Mouse (Mus musculus): Measurements from ENCODE around the gene Scn10a. TPM values are rescaled to one million over a fixed set of nuclear protein-coding genes. Genes with fewer than 3 reads are reported as not detected.

Scn10a gene
- polyA plus RNA-seq, 1 experiment from 2014 or later: 0.03 TPM

GRCm38 (mm10) chr9:119728412-119729097 is 9.4 kb upstream of the Scn10a start:
- no peak overlapping the region for H3K27ac ChIP-seq (ENCODE audit: low read depth, low read length)
- H3K4me2 ChIP-seq (ENCODE audit: low read depth, low read length): no peak overlapping the region

GRCm38 (mm10) chr9:119726990-119727389 is 7.9 kb upstream of the Scn10a start:
- WGBS: 97% methylated on average over 4 of the region's 4 CpGs
- H3K4me3 ChIP-seq (ENCODE audit: low read depth, low read length): no peak overlapping the region
- H3K27me3 ChIP-seq (ENCODE audit: control insufficient read depth, insufficient read depth, low read length): no peaks in the 10 kb centered on the region

More at GRCm38 (mm10) chr9:119728412-119729097, 9.4 kb upstream of the Scn10a start:
- H3K4me1 ChIP-seq (ENCODE audit: control insufficient read depth, insufficient read depth, low read length): no peaks in the 10 kb centered on the region
- no peak overlapping the region for H3K9ac ChIP-seq (replicated peaks; ENCODE audit: low read depth, low read length)
- no peaks in the 10 kb centered on the region for H3K9me3 ChIP-seq (ENCODE audit: control insufficient read depth, low read length)
- ATAC-seq (ENCODE audit: low read depth): no peak
- no peaks in the 10 kb centered on the region for H3K36me3 ChIP-seq (ENCODE audit: control insufficient read depth, insufficient read depth, low read length)
- WGBS: 94% methylated on average over 11 of the region's 11 CpGs
- H3K4me3 ChIP-seq (ENCODE audit: low read depth, low read length): no peak overlapping the region
- no peaks in the 10 kb centered on the region for H3K27me3 ChIP-seq (ENCODE audit: control insufficient read depth, insufficient read depth, low read length)

GRCm38 (mm10) chr9:119725293-119725862 is 6.3 kb upstream of the Scn10a start:
- no peak overlapping the region for H3K4me3 ChIP-seq (ENCODE audit: low read depth, low read length)
- ATAC-seq (ENCODE audit: low read depth): no peak
- no peaks in the 10 kb centered on the region for H3K9me3 ChIP-seq (ENCODE audit: control insufficient read depth, low read length)
- no peak overlapping the region for H3K27ac ChIP-seq (ENCODE audit: low read depth, low read length)
- 67% methylated on average over 6 of the region's 6 CpGs for WGBS
- H3K4me2 ChIP-seq (ENCODE audit: low read depth, low read length): no peak overlapping the region
- no peaks in the 10 kb centered on the region for H3K4me1 ChIP-seq (ENCODE audit: control insufficient read depth, insufficient read depth, low read length)
- no peaks in the 10 kb centered on the region for H3K36me3 ChIP-seq (ENCODE audit: control insufficient read depth, insufficient read depth, low read length)
- no peak overlapping the region for H3K9ac ChIP-seq (replicated peaks; ENCODE audit: low read depth, low read length)
- no peaks in the 10 kb centered on the region for H3K27me3 ChIP-seq (ENCODE audit: control insufficient read depth, insufficient read depth, low read length)

More at GRCm38 (mm10) chr9:119726990-119727389, 7.9 kb upstream of the Scn10a start:
- H3K9me3 ChIP-seq (ENCODE audit: control insufficient read depth, low read length): no peaks in the 10 kb centered on the region
- H3K36me3 ChIP-seq (ENCODE audit: control insufficient read depth, insufficient read depth, low read length): no peaks in the 10 kb centered on the region
- no peak overlapping the region for H3K27ac ChIP-seq (ENCODE audit: low read depth, low read length)
- no peak overlapping the region for H3K4me2 ChIP-seq (ENCODE audit: low read depth, low read length)
- ATAC-seq (ENCODE audit: low read depth): no peak
- H3K9ac ChIP-seq (replicated peaks; ENCODE audit: low read depth, low read length): no peak overlapping the region
- H3K4me1 ChIP-seq (ENCODE audit: control insufficient read depth, insufficient read depth, low read length): no peaks in the 10 kb centered on the region

- H3K4me3 ChIP-seq (ENCODE audit: low read depth, low read length): no peak overlapping the region
Measured at GRCm38 (mm10) chr9:119706700-119707099, 12.4 kb downstream of the Scn10a start.

DNA sequence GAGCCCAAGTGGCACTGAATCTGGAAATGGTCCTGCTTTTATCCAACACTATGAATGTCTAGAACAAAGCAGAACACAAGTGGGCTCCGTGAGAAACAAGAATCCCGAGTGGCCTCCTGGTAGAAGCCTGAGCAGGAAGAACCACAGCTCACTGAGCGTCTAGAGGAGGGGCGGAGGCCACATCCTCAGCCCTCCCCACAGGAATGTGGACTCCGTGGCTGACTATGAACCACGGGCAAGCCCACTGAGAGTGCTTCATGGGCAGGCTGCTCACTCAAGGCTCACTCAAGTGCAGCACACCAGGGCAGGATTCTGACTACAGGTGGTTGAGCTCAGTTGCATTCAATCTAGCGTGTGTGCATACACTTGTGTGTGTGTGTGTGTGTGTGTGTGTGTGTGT is 27.6 kb downstream of the Scn10a start:
- 72% methylated on average over 7 of the region's 7 CpGs for whole genome bisulfite sequencing
- Histone ChIP-seq H3K4me3 (ENCODE audit: low read depth, low read length) (no peak overlapping the region), H3K9ac (replicated peaks; ENCODE audit: low read depth, low read length) (no peak overlapping the region), H3K27ac (ENCODE audit: low read depth, low read length) (no peak overlapping the region), H3K4me1 (ENCODE audit: control insufficient read depth, insufficient read depth, low read length) (no peaks in the 10 kb centered on the region), H3K4me2 (ENCODE audit: low read depth, low read length) (no peak overlapping the region), H3K27me3 (ENCODE audit: control insufficient read depth, insufficient read depth, low read length) (no peaks in the 10 kb centered on the region), H3K9me3 (ENCODE audit: control insufficient read depth, low read length) (no peaks in the 10 kb centered on the region), H3K36me3 (ENCODE audit: control insufficient read depth, insufficient read depth, low read length) (no peaks in the 10 kb centered on the region)
- no peak for ATAC-seq (ENCODE audit: low read depth)

More at GRCm38 (mm10) chr9:119706700-119707099, 12.4 kb downstream of the Scn10a start:
- H3K9me3 ChIP-seq (ENCODE audit: control insufficient read depth, low read length): no peaks in the 10 kb centered on the region
- no peak for ATAC-seq (ENCODE audit: low read depth)
- 14% methylated on average over 6 of the region's 6 CpGs for WGBS
- H3K36me3 ChIP-seq (ENCODE audit: control insufficient read depth, insufficient read depth, low read length): no peaks in the 10 kb centered on the region
- H3K27ac ChIP-seq (ENCODE audit: low read depth, low read length): no peak overlapping the region
- H3K4me2 ChIP-seq (ENCODE audit: low read depth, low read length): no peak overlapping the region
- H3K27me3 ChIP-seq (ENCODE audit: control insufficient read depth, insufficient read depth, low read length): no peaks in the 10 kb centered on the region
- no peaks in the 10 kb centered on the region for H3K4me1 ChIP-seq (ENCODE audit: control insufficient read depth, insufficient read depth, low read length)
- no peak overlapping the region for H3K9ac ChIP-seq (replicated peaks; ENCODE audit: low read depth, low read length)

GRCm38 (mm10) chr9:119691001-119691400 is 28.1 kb downstream of the Scn10a start:
- no peaks in the 10 kb centered on the region for H3K9me3 ChIP-seq (ENCODE audit: control insufficient read depth, low read length)
- no peak for ATAC-seq (ENCODE audit: low read depth)
- H3K27ac ChIP-seq (ENCODE audit: low read depth, low read length): no peak overlapping the region
- H3K27me3 ChIP-seq (ENCODE audit: control insufficient read depth, insufficient read depth, low read length): no peaks in the 10 kb centered on the region
- H3K36me3 ChIP-seq (ENCODE audit: control insufficient read depth, insufficient read depth, low read length): no peaks in the 10 kb centered on the region
- no peak overlapping the region for H3K4me3 ChIP-seq (ENCODE audit: low read depth, low read length)
- no peak overlapping the region for H3K9ac ChIP-seq (replicated peaks; ENCODE audit: low read depth, low read length)
- H3K4me1 ChIP-seq (ENCODE audit: control insufficient read depth, insufficient read depth, low read length): no peaks in the 10 kb centered on the region
- no peak overlapping the region for H3K4me2 ChIP-seq (ENCODE audit: low read depth, low read length)
- WGBS: 74% methylated on average over 8 of the region's 8 CpGs

DNA sequence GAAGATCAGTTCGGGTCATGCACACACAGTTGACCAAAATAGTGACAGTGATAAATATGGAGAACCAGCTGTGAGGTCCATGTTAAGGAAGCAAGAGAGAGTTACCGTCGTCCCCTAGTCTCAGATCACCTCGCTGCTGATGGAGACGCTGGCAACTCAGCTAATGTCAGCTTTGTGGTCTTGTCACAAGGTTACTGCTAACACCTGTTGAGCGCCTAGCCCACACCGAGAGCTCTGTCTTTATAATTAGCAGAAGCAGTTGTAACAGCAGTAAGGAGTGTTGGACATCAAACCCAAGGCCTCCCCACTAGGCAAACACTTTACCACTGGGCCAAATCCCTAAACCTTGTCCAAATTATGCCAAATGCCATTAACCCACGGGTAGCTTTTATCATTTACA is 31.2 kb downstream of the Scn10a start:
- Histone ChIP-seq H3K27me3 (ENCODE audit: control insufficient read depth, insufficient read depth, low read length) (no peaks in the 10 kb centered on the region), H3K4me1 (ENCODE audit: control insufficient read depth, insufficient read depth, low read length) (no peaks in the 10 kb centered on the region), H3K9me3 (ENCODE audit: control insufficient read depth, low read length) (no peaks in the 10 kb centered on the region), H3K27ac (ENCODE audit: low read depth, low read length) (no peak overlapping the region), H3K4me3 (ENCODE audit: low read depth, low read length) (no peak overlapping the region), H3K9ac (replicated peaks; ENCODE audit: low read depth, low read length) (no peak overlapping the region), H3K36me3 (ENCODE audit: control insufficient read depth, insufficient read depth, low read length) (no peaks in the 10 kb centered on the region), H3K4me2 (ENCODE audit: low read depth, low read length) (no peak overlapping the region)
- WGBS: 75% methylated on average over 8 of the region's 8 CpGs
- ATAC-seq (ENCODE audit: low read depth): no peak

DNA sequence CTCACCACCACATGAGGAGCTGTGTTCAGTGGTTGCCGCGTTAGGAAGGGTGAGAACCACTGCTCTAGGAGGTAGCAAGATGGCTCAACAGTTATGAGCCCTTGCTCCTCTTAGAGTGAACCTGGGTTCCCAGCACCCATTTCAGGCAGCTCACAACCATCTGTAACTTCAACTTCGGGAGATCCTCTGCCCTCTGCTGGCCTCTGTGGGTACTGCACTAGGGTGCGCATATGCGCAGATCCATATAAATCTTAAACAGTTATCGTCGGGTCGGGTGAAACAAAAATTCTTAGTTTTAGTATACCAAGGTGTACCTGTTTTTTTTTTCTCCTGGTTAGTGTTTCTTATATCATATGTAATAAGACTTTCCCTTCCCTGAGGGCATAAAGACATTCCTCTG is 32.9 kb downstream of the Scn10a start:
- 97% methylated on average over 8 of the region's 8 CpGs for WGBS
- Histone ChIP-seq H3K4me3 (ENCODE audit: low read depth, low read length) (no peak overlapping the region), H3K27ac (ENCODE audit: low read depth, low read length) (no peak overlapping the region), H3K9ac (replicated peaks; ENCODE audit: low read depth, low read length) (no peak overlapping the region), H3K4me2 (ENCODE audit: low read depth, low read length) (no peak overlapping the region), H3K27me3 (ENCODE audit: control insufficient read depth, insufficient read depth, low read length) (no peaks in the 10 kb centered on the region), H3K36me3 (ENCODE audit: control insufficient read depth, insufficient read depth, low read length) (no peaks in the 10 kb centered on the region), H3K9me3 (ENCODE audit: control insufficient read depth, low read length) (no peaks in the 10 kb centered on the region), H3K4me1 (ENCODE audit: control insufficient read depth, insufficient read depth, low read length) (no peaks in the 10 kb centered on the region)
- no peak for ATAC-seq (ENCODE audit: low read depth)

DNA sequence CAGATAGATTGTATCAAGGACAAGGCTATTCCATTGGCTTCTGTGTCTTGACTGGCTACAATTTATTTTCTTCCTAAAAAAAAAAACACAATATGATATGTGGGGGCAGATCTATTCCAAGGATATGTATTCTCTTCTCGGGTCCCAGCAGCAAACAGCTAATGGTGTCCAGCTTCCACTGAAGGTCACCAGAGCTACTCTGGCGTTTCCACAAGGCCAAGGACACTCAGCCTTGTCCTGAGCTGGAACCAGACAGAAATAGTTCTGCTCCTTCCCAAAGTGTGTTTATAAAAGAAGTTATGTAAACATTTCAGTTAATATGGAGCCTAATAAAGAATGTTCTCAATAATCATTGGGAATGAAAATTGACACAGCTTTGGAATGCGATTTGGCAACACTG is 38.2 kb downstream of the Scn10a start:
- no peak overlapping the region for H3K9ac ChIP-seq (replicated peaks; ENCODE audit: low read depth, low read length)
- WGBS: 78% methylated on average over 3 of the region's 3 CpGs
- no peaks in the 10 kb centered on the region for H3K4me1 ChIP-seq (ENCODE audit: control insufficient read depth, insufficient read depth, low read length)
- H3K4me2 ChIP-seq (ENCODE audit: low read depth, low read length): no peak overlapping the region
- no peaks in the 10 kb centered on the region for H3K27me3 ChIP-seq (ENCODE audit: control insufficient read depth, insufficient read depth, low read length)
- ATAC-seq (ENCODE audit: low read depth): no peak
- no peaks in the 10 kb centered on the region for H3K9me3 ChIP-seq (ENCODE audit: control insufficient read depth, low read length)
- no peak overlapping the region for H3K4me3 ChIP-seq (ENCODE audit: low read depth, low read length)
- no peaks in the 10 kb centered on the region for H3K36me3 ChIP-seq (ENCODE audit: control insufficient read depth, insufficient read depth, low read length)
- no peak overlapping the region for H3K27ac ChIP-seq (ENCODE audit: low read depth, low read length)
